Mouse (Mus musculus) MEL (cell line): ENCODE measurements around the gene Gm49369. TPM values are rescaled to one million over a fixed set of nuclear protein-coding genes. Genes with fewer than 3 reads are reported as not detected.

Experiments used
- DNase-seq: peaks from one replicate; pipeline ENCODE4 v3.0.0; 2011; ENCODE audit warnings: low read depth, low spot score
- H3K27ac ChIP-seq: 2 replicates; pipeline ENCODE4 v1.5.1; 2012; ENCODE audit warnings: low read depth, mild to moderate bottlenecking, control low read depth, low read length, moderate library complexity; ENCODE audit not compliant: control insufficient read depth
- H3K27me3 ChIP-seq, 2 experiments: fragments of 150-350 bp in 1 of 2; sonication (generic) in 1 of 2; 2 replicates each; pipeline ENCODE4 v1.6.1; 2012; ENCODE audit warnings: low read length in 2 of 2, mild to moderate bottlenecking in 2 of 2, improper control_type of control experiment in 1 of 2, moderate library complexity in 1 of 2; ENCODE audit not compliant: insufficient read depth in 2 of 2, control insufficient read depth in 1 of 2
- H3K36me3 ChIP-seq, 2 experiments: 2 replicates each; pipeline ENCODE4 v1.6.1; 2012 to 2014; ENCODE audit warnings: low read length in 2 of 2, improper control_type of control experiment in 1 of 2, inconsistent platforms in 1 of 2, mild to moderate bottlenecking in 1 of 2; ENCODE audit not compliant: insufficient read depth in 2 of 2, control insufficient read depth in 1 of 2
- H3K4me1 ChIP-seq, 2 experiments: fragments of 150-350 bp in 1 of 2; sonication (generic) in 1 of 2; 2 replicates each; pipeline ENCODE4 v1.6.1; 2012; ENCODE audit warnings: low read length in 2 of 2, improper control_type of control experiment in 1 of 2, mild to moderate bottlenecking in 1 of 2; ENCODE audit not compliant: insufficient read depth in 2 of 2, control insufficient read depth in 1 of 2
- H3K4me3 ChIP-seq, 2 experiments: fragments of 150-350 bp in 1 of 2; sonication (generic) in 1 of 2; 2 replicates each; pipeline ENCODE4 v1.5.1; 2012; ENCODE audit warnings: low read depth in 2 of 2, low read length in 2 of 2, mild to moderate bottlenecking in 2 of 2, moderate library complexity in 2 of 2, control low read depth in 1 of 2, improper control_type of control experiment in 1 of 2; ENCODE audit not compliant: control insufficient read depth in 1 of 2, insufficient read depth in 1 of 2
- H3K79me2 ChIP-seq: 2 replicates; pipeline ENCODE4 v1.6.1; 2012; ENCODE audit warnings: mild to moderate bottlenecking, low read length, moderate library complexity; ENCODE audit not compliant: control insufficient read depth, poor library complexity, insufficient read depth
- H3K9ac ChIP-seq: 2 replicates; pipeline ENCODE4 v1.6.1; 2012; ENCODE audit warnings: low read depth, mild to moderate bottlenecking, control low read depth, low read length, moderate library complexity; ENCODE audit not compliant: control insufficient read depth, poor library complexity, severe bottlenecking
- H3K9me3 ChIP-seq: fragments of 150-350 bp; sonication (generic); replicated peaks from 2 replicates; pipeline ENCODE4 v1.6.1; 2012; ENCODE audit warnings: mild to moderate bottlenecking, low read length, improper control_type of control experiment, moderate library complexity; ENCODE audit not compliant: insufficient read depth
- BHLHE40 ChIP-seq: IDR thresholded peaks from 2 replicates; pipeline ENCODE4 v1.6.1; 2012; ENCODE audit warnings: low read depth, mild to moderate bottlenecking, inconsistent platforms, low read length, improper control_type of control experiment, borderline replicate concordance
- CHD1 ChIP-seq: IDR thresholded peaks from 2 replicates; pipeline ENCODE4 v1.6.1; 2012; ENCODE audit warnings: low read depth, mild to moderate bottlenecking, inconsistent platforms, low read length, improper control_type of control experiment
- CHD2 ChIP-seq: IDR thresholded peaks from 2 replicates; pipeline ENCODE4 v1.6.1; 2011; ENCODE audit warnings: low read length, improper control_type of control experiment
- CTCF ChIP-seq, 3 experiments: IDR thresholded peaks in 2 of 3; conservative IDR thresholded peaks in 1 of 3; 2 replicates each; pipeline ENCODE4 v1.5.1; 2011 to 2012; ENCODE audit warnings: low read length in 3 of 3, low read depth in 2 of 3, mild to moderate bottlenecking in 2 of 3, improper control_type of control experiment in 1 of 3, inconsistent platforms in 1 of 3, mixed read lengths in 1 of 3, moderate library complexity in 1 of 3; ENCODE audit not compliant: control insufficient read depth in 1 of 3, insufficient read depth in 1 of 3, poor library complexity in 1 of 3, severe bottlenecking in 1 of 3
- ETS1 ChIP-seq: IDR thresholded peaks from 2 replicates; pipeline ENCODE4 v1.6.1; 2012; ENCODE audit warnings: low read depth, mild to moderate bottlenecking, inconsistent platforms, low read length, improper control_type of control experiment, moderate library complexity
- GABPA ChIP-seq: IDR thresholded peaks from 2 replicates; pipeline ENCODE4 v1.6.1; 2012; ENCODE audit warnings: low read depth, mild to moderate bottlenecking, inconsistent platforms, low read length, improper control_type of control experiment, moderate library complexity
- GATA1 ChIP-seq: IDR thresholded peaks from 2 replicates; pipeline ENCODE4 v1.6.1; 2011; ENCODE audit warnings: low read depth, low read length, improper control_type of control experiment
- MAFK ChIP-seq: IDR thresholded peaks from 2 replicates; pipeline ENCODE4 v1.6.1; 2011; ENCODE audit warnings: low read depth, mild to moderate bottlenecking, low read length, improper control_type of control experiment, borderline replicate concordance
- MAX ChIP-seq: IDR thresholded peaks from 2 replicates; pipeline ENCODE4 v1.6.1; 2011; ENCODE audit warnings: low read length, improper control_type of control experiment
- MAZ ChIP-seq: IDR thresholded peaks from 2 replicates; pipeline ENCODE4 v1.6.1; 2012; ENCODE audit warnings: low read depth, mild to moderate bottlenecking, inconsistent platforms, low read length, improper control_type of control experiment
- MEF2A ChIP-seq: IDR thresholded peaks from 2 replicates; pipeline ENCODE4 v1.6.1; 2014; ENCODE audit warnings: low read depth, mild to moderate bottlenecking, inconsistent platforms, low read length, improper control_type of control experiment; ENCODE audit not compliant: poor library complexity, insufficient replicate concordance, severe bottlenecking; ENCODE audit errors: extremely low read depth
- MXI1 ChIP-seq: IDR thresholded peaks from 2 replicates; pipeline ENCODE4 v1.6.1; 2011; ENCODE audit warnings: mild to moderate bottlenecking, low read depth, low read length, improper control_type of control experiment
- MYB ChIP-seq: IDR thresholded peaks from 2 replicates; pipeline ENCODE4 v1.6.1; 2011; ENCODE audit warnings: mild to moderate bottlenecking, low read depth, low read length, improper control_type of control experiment
- NELFE ChIP-seq: IDR thresholded peaks from 2 replicates; pipeline ENCODE4 v1.6.1; 2011; ENCODE audit warnings: low read depth, low read length, improper control_type of control experiment
- NRF1 ChIP-seq: IDR thresholded peaks from 2 replicates; pipeline ENCODE4 v1.6.1; 2014; ENCODE audit warnings: low read depth, mild to moderate bottlenecking, inconsistent platforms, low read length, improper control_type of control experiment, moderate library complexity; ENCODE audit not compliant: poor library complexity, insufficient read depth, severe bottlenecking
- POLR2A ChIP-seq, 2 experiments: IDR thresholded peaks; 2 replicates each; pipeline ENCODE4 v1.6.1; 2011 to 2012; ENCODE audit warnings: low read length in 2 of 2, mild to moderate bottlenecking in 2 of 2, control low read depth in 1 of 2, improper control_type of control experiment in 1 of 2, low read depth in 1 of 2, moderate library complexity in 1 of 2; ENCODE audit not compliant: control insufficient read depth in 1 of 2, insufficient read depth in 1 of 2, poor library complexity in 1 of 2
- POLR2AphosphoS2 ChIP-seq: IDR thresholded peaks from 2 replicates; pipeline ENCODE4 v1.6.1; 2011; ENCODE audit warnings: low read length, improper control_type of control experiment
- POLR2AphosphoS5 ChIP-seq: IDR thresholded peaks from 2 replicates; pipeline ENCODE4 v1.6.1; 2012; ENCODE audit warnings: low read depth, borderline replicate concordance, mild to moderate bottlenecking, inconsistent platforms, low read length, moderate library complexity, mixed read lengths
- RCOR1 ChIP-seq: IDR thresholded peaks from 2 replicates; pipeline ENCODE4 v1.6.1; 2012; ENCODE audit warnings: low read depth, mild to moderate bottlenecking, inconsistent platforms, low read length, improper control_type of control experiment
- SIN3A ChIP-seq: IDR thresholded peaks from 2 replicates; pipeline ENCODE4 v1.6.1; 2012; ENCODE audit warnings: low read length, improper control_type of control experiment, inconsistent platforms
- SMC3 ChIP-seq: IDR thresholded peaks from 2 replicates; pipeline ENCODE4 v1.6.1; 2011; ENCODE audit warnings: low read depth, low read length, improper control_type of control experiment
- TAL1 ChIP-seq: IDR thresholded peaks from 2 replicates; pipeline ENCODE4 v1.6.1; 2012; ENCODE audit warnings: mild to moderate bottlenecking, inconsistent platforms, low read length, moderate library complexity, mixed read lengths
- TBP ChIP-seq: IDR thresholded peaks from 2 replicates; pipeline ENCODE4 v1.8.0; 2011; ENCODE audit warnings: low read depth, low read length, improper control_type of control experiment
- TCF12 ChIP-seq: IDR thresholded peaks from 2 replicates; pipeline ENCODE4 v1.6.1; 2014; ENCODE audit warnings: low read depth, mild to moderate bottlenecking, inconsistent platforms, low read length, improper control_type of control experiment, moderate library complexity
- UBTF ChIP-seq: IDR thresholded peaks from 2 replicates; pipeline ENCODE4 v1.6.1; 2012; ENCODE audit warnings: low read depth, mild to moderate bottlenecking, inconsistent platforms, low read length, improper control_type of control experiment, moderate library complexity, borderline replicate concordance; ENCODE audit not compliant: insufficient read depth
- USF2 ChIP-seq, 2 experiments: IDR thresholded peaks; 2 replicates each; pipeline ENCODE4 v1.6.1; 2011 to 2012; ENCODE audit warnings: improper control_type of control experiment in 2 of 2, low read length in 2 of 2, borderline replicate concordance in 1 of 2, inconsistent platforms in 1 of 2, low read depth in 1 of 2, mild to moderate bottlenecking in 1 of 2; ENCODE audit not compliant: insufficient read depth in 1 of 2
- ZC3H11A ChIP-seq: IDR thresholded peaks from 2 replicates; pipeline ENCODE4 v1.6.1; 2012; ENCODE audit warnings: low read depth, mild to moderate bottlenecking, inconsistent platforms, low read length, improper control_type of control experiment
- ZKSCAN1 ChIP-seq: IDR thresholded peaks from 2 replicates; pipeline ENCODE4 v1.6.1; 2012; ENCODE audit warnings: low read depth, mild to moderate bottlenecking, inconsistent platforms, low read length, improper control_type of control experiment, moderate library complexity
- ZMIZ1 ChIP-seq: IDR thresholded peaks from 2 replicates; pipeline ENCODE4 v1.6.1; 2012; ENCODE audit warnings: low read depth, mild to moderate bottlenecking, inconsistent platforms, low read length, improper control_type of control experiment, moderate library complexity
- ZNF384 ChIP-seq: IDR thresholded peaks from 2 replicates; pipeline ENCODE4 v1.6.1; 2012; ENCODE audit warnings: low read depth, mild to moderate bottlenecking, inconsistent platforms, low read length, improper control_type of control experiment
- polyA plus RNA-seq, 2 experiments: library from polyadenylated mRNA; stranded (reverse) in 1 of 2; unstranded in 1 of 2; fragments of >175 nt in 1 of 2; fragments of >200 nt in 1 of 2; gene quantifications; 2 replicates each; pipeline versions ENCODE4 v1.2.1 to v1.2.4; 2012; ENCODE audit warnings: low replicate concordance in 2 of 2, low read depth in 1 of 2; ENCODE audit not compliant: insufficient read length in 2 of 2, insufficient read depth in 1 of 2, missing spikeins in 1 of 2
- total RNA-seq: library from RNA; depleted of rRNA; stranded (reverse); fragments of 300-350 nt; gene quantifications from 2 replicates; pipeline ENCODE4 v1.2.3, GENCODE M21; 2012

The Gm49369 gene
- total and polyA plus RNA-seq, 3 experiments = 3.2 to 15.2 TPM; not detected in 1

DNA sequence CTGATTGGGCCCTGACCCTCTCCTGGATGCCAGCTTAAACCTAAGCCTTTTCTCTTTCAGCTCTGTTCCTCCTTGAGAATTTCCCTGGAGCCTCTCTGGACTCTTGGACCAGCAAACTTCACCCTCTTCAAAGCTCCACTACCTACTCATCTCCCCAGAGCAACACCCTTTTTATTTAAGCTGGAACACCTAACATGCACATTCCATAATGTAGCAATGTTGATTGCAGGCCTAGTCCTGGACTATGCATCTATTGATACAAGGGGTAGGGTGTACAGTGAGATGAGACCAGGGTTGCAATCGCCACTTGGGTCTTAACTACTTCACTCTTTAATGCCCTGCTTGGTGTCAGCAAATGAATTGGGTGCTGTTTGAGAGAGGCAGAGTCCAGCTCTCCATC is 5.7 kb upstream of the Gm49369 start:
- no peaks in the 10 kb centered on the region for H3K9me3 ChIP-seq
- DNase-seq = no peak
- no peak for TF ChIP-seq TAL1
- TF ChIP-seq MXI1 = no peak
- TF ChIP-seq GATA1 = no peak
- TF ChIP-seq POLR2AphosphoS2 = peak; percentile 54; the same call in 1 of the 2 replicates
- 0 out of 2 replicates have a peak, but pooled peaks have one; percentile 55 for TF ChIP-seq NELFE
- TF ChIP-seq ZMIZ1 = peak; percentile 89
- no peak for TF ChIP-seq UBTF
- no peak for TF ChIP-seq BHLHE40
- TF ChIP-seq MYB = no peak
- peak in 1 of 2 experiments; percentile 47; a peak in 1 of 4 replicates for TF ChIP-seq POLR2A (IDR thresholded peaks at IDR 0.05; ENCODE audit: control insufficient read depth in 1 of 2, insufficient read depth in 1 of 2, low read depth in 1 of 2, low read length in 2 of 2, poor library complexity in 1 of 2)
- TF ChIP-seq TCF12 = peak; percentile 4; the same call in 1 of the 2 replicates
- TF ChIP-seq, all 39 proteins: peak for 5
- H3K27ac ChIP-seq = peak overlapping the region; percentile 0
- no peaks in the 10 kb centered on the region for H3K27me3 ChIP-seq
- peaks cover 2 to 4% of the 10 kb centered on the region in 2 experiments for H3K36me3 ChIP-seq
- H3K4me1 ChIP-seq = peaks cover 4 to 30% of the 10 kb centered on the region in 2 experiments; a peak in 3 of 4 replicates
- peaks cover 21% of the 10 kb centered on the region for H3K79me2 ChIP-seq
- peak overlapping the region; percentile 35 to 64; a peak in 3 of 4 replicates for H3K4me3 ChIP-seq
- 0 out of 2 replicates have a peak overlapping the region, but pooled peaks have one; percentile 1 for H3K9ac ChIP-seq

DNA sequence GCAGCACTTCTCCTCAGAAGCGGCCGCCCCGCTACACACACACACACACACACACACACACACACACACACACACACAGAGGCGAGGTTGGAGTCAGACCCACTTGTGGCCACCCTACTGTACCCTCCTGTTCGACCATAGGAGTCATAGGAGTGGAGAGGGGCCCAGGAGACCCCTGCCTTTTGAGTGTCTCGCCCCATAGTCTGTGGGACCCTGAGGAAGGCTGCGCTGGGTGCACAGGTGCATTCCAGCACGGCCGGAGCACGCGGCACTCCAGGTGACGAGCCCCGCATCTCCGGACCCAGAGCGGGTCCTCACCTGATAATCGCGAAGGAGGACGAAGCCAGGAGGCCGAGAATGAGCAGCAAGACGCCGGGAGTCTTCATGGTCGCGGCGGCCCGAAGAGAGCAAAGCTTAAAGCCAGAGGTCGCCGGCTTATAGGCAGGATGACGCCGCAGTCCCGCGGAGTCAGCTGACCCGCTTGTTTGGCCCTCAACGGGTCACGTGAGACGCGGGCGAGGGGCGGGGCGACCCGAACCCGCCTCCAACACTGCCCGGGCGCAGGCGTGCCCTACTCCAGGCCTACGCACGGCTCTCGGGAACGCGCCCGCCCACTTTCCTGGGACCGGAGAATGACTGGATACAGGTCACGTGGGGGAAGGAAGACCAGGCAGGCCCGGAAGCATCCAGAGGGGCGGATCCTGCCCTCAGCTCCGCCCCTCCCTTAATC is 5.1 kb upstream of the Gm49369 start, which contains the start of gene Ctsd:
TSS of gene Ctsd (minus strand) at position 620 of the 730 bp plus-strand sequence.
- Histone ChIP-seq H3K9me3 (no peaks in the 10 kb centered on the region), H3K36me3 (peaks cover 0 to 5% of the 10 kb centered on the region in 2 experiments), H3K9ac (peak within 1 kb of the TSS; percentile 79), H3K79me2 (peaks cover 21% of the 10 kb centered on the region), H3K4me3 (peak within 1 kb of the TSS; percentile 64 to 88), H3K27me3 (no peaks in the 10 kb centered on the region), H3K27ac (peak within 1 kb of the TSS; percentile 34), H3K4me1 (peaks cover 2 to 23% of the 10 kb centered on the region in 2 experiments; a peak in 3 of 4 replicates)
- DNase-seq = peak; percentile 97
- peak; percentile 71 for TF ChIP-seq TBP
- peak; percentile 26; the same call in 1 of the 2 replicates for TF ChIP-seq TCF12
- TF ChIP-seq NRF1 = peak; percentile 79
- no peak for TF ChIP-seq POLR2AphosphoS5
- TF ChIP-seq MAFK = no peak
- TF ChIP-seq GABPA = no peak
- TF ChIP-seq ZKSCAN1 = no peak
- no peak for TF ChIP-seq RCOR1
- peak; percentile 79 to 96 for TF ChIP-seq USF2 (IDR thresholded peaks at IDR 0.05; ENCODE audit: borderline replicate concordance in 1 of 2, insufficient read depth in 1 of 2, low read depth in 1 of 2, low read length in 2 of 2)
- no peak for TF ChIP-seq ZNF384
- TF ChIP-seq CHD2 = no peak
- peak; percentile 94 for TF ChIP-seq MAX
- no peak for TF ChIP-seq CTCF (IDR thresholded peaks at IDR 0.05 in 2 of 3, conservative IDR thresholded peaks at IDR 0.05 in 1 of 3; ENCODE audit: control insufficient read depth in 1 of 3, insufficient read depth in 1 of 3, low read depth in 2 of 3, low read length in 3 of 3, poor library complexity in 1 of 3, severe bottlenecking in 1 of 3)
- peak; percentile 60 for TF ChIP-seq ETS1
- peak; percentile 95 for TF ChIP-seq SIN3A
- no peak for TF ChIP-seq ZC3H11A
- TF ChIP-seq MAZ = no peak; the same call in 1 of the 2 replicates
- TF ChIP-seq POLR2AphosphoS2 = peak; percentile 15; the same call in 1 of the 2 replicates
- TF ChIP-seq CHD1 = no peak
- 0 out of 2 replicates have a peak, but pooled peaks have one; percentile 53 for TF ChIP-seq ZMIZ1
- TF ChIP-seq SMC3 = no peak
- no peak for TF ChIP-seq MEF2A
